Comparison of ENCODE assay signal across 8 mouse cellular contexts in the genomic region with DNA sequence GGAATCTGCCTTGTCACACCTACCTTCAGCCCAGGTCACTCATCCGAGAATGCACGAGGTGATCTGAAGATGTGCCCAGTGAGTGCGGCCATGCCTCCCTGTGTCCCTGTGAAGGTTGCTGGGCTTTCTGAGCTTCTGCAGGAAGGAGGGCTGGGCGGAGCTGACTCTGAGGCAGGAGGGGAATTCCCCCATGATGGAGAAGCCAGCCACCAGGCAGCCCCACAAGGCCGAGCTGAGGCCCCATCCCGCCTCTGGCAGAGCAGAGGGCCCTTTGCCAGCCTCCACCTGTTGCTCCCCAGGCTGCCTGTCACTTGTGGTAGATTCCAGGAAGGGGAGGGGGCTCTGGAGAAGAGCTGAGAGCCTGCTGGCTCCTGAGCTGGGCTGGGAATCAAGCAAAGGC. TPM values are rescaled to one million over a fixed set of nuclear protein-coding genes. Genes with fewer than 3 reads are reported as not detected.
A peak's percentile ranks its signal among the peaks of the same experiment; 100 is the strongest.
DNase-seq lines count a peak whose midpoint lies in the region; ATAC-seq and TF ChIP-seq lines count a peak whose summit lies in the region.

Gene Tnip1, minus strand, starts transcription at position 108 of the 400 bp plus-strand sequence.

- H3K4me3 ChIP-seq in E14TG2a.4 (replicated peaks; ENCODE audit: low read length) = peak within 1 kb of the TSS; percentile 75
- H3K4me3 ChIP-seq in embryonic facial prominence, embryonic 14.5 days (ENCODE audit: low read depth, low read length) = no peak within 1 kb of the TSS
- peak within 1 kb of the TSS; percentile 41 for H3K4me3 ChIP-seq in heart, embryonic 16.5 days (ENCODE audit: low read length)
- H3K4me3 ChIP-seq in thymus, adult 2 months (ENCODE audit: control insufficient read depth, insufficient read depth, low read length) = peak within 1 kb of the TSS; percentile 19

- H3K9ac ChIP-seq in embryonic facial prominence, embryonic 14.5 days (ENCODE audit: low read depth, low read length) = peak within 1 kb of the TSS; percentile 50; the same call in 1 of the 2 replicates
- H3K9ac ChIP-seq in heart, embryonic 16.5 days (ENCODE audit: low read length) = peak within 1 kb of the TSS; percentile 51

- no peak for TF ChIP-seq CTCF in E14TG2a.4 (conservative IDR thresholded peaks at IDR 0.05; ENCODE audit: low read length)
- TF ChIP-seq CTCF in thymus, adult 2 months (IDR thresholded peaks at IDR 0.05; ENCODE audit: borderline replicate concordance, control insufficient read depth, extremely low read depth, insufficient read depth, low read length, poor library complexity) = no peak

- H3K27me3 ChIP-seq in E14TG2a.4 (ENCODE audit: insufficient read depth, low read length) = no peaks in the 10 kb centered on the region
- H3K27me3 ChIP-seq in embryonic facial prominence, embryonic 14.5 days (replicated peaks; ENCODE audit: control insufficient read depth, insufficient read depth, low read length) = no peaks in the 10 kb centered on the region
- no peaks in the 10 kb centered on the region for H3K27me3 ChIP-seq in heart, embryonic 16.5 days (ENCODE audit: control insufficient read depth, insufficient read depth, low read length)
- no peaks in the 10 kb centered on the region for H3K27me3 ChIP-seq in thymus, adult 2 months (ENCODE audit: control insufficient read depth, insufficient read depth, low read length)

- no peaks in the 10 kb centered on the region for H3K9me3 ChIP-seq in E14TG2a.4 (ENCODE audit: low read length)
- H3K9me3 ChIP-seq in embryonic facial prominence, embryonic 14.5 days (ENCODE audit: control insufficient read depth, low read length) = no peaks in the 10 kb centered on the region
- no peaks in the 10 kb centered on the region for H3K9me3 ChIP-seq in heart, embryonic 16.5 days (replicated peaks; ENCODE audit: control insufficient read depth, low read length)

- ATAC-seq in embryonic facial prominence, embryonic 14.5 days (ENCODE audit: low read depth) = peak; percentile 69
- ATAC-seq in heart, embryonic 16.5 days (replicated peaks; ENCODE audit: extremely low read depth, insufficient read depth, low FRiP score) = peak; percentile 40; the same call in 1 of the 2 replicates
- peak; percentile 53 for ATAC-seq in megakaryocyte, adult 5-6 weeks (ENCODE audit: poor library complexity, severe bottlenecking)

- DNase-seq in 3T3-L1 (ENCODE audit: low read depth, low spot score) = peak; percentile 48
- DNase-seq in embryonic facial prominence, embryonic 14.5 days (ENCODE audit: low spot score) = peak; percentile 74
- peak; percentile 28 to 55 for DNase-seq in kidney, postnatal 36 days
- peak; percentile 44 for DNase-seq in thymus, adult 2 months
- no peak for DNase-seq in cerebellum, adult 9-11 months

- peak within 1 kb of the TSS; percentile 39 for H3K4me2 ChIP-seq in embryonic facial prominence, embryonic 14.5 days (ENCODE audit: low read depth, low read length)
- peak within 1 kb of the TSS; percentile 43 for H3K4me2 ChIP-seq in heart, embryonic 16.5 days (ENCODE audit: low read depth, low read length)

- H3K4me1 ChIP-seq in E14TG2a.4 (replicated peaks; ENCODE audit: low read depth, low read length) = peaks cover 72% of the 10 kb centered on the region
- H3K4me1 ChIP-seq in embryonic facial prominence, embryonic 14.5 days (ENCODE audit: control insufficient read depth, insufficient read depth, low read length) = no peaks in the 10 kb centered on the region
- H3K4me1 ChIP-seq in heart, embryonic 16.5 days (ENCODE audit: control insufficient read depth, insufficient read depth, low read length) = peaks cover 30% of the 10 kb centered on the region
- H3K4me1 ChIP-seq in thymus, adult 2 months (replicated peaks; ENCODE audit: control insufficient read depth, insufficient read depth, low read length) = peaks cover 53% of the 10 kb centered on the region

- H3K27ac ChIP-seq in embryonic facial prominence, embryonic 14.5 days (replicated peaks; ENCODE audit: low read depth, low read length) = peak within 1 kb of the TSS; percentile 28; the same call in 1 of the 2 replicates
- H3K27ac ChIP-seq in heart, embryonic 16.5 days (ENCODE audit: low read length) = peak within 1 kb of the TSS; percentile 69
- peak within 1 kb of the TSS; percentile 17; the same call in 1 of the 2 replicates for H3K27ac ChIP-seq in thymus, adult 2 months (ENCODE audit: control insufficient read depth, insufficient read depth, low read length)

- no peak for TF ChIP-seq POLR2A in thymus, adult 2 months (IDR thresholded peaks at IDR 0.05; ENCODE audit: control insufficient read depth, extremely low read depth, insufficient read depth, low read length, poor library complexity)

- 36% methylated on average over 6 of the region's 6 CpGs for WGBS in embryonic facial prominence, embryonic 14.5 days
- WGBS in heart, embryonic 16.5 days = 22% methylated on average over 6 of the region's 6 CpGs
- 24% methylated on average over 6 of the region's 6 CpGs for WGBS in thymus, adult 2 months

- H3K36me3 ChIP-seq in E14TG2a.4 (ENCODE audit: insufficient read depth, low read length) = no peaks in the 10 kb centered on the region
- H3K36me3 ChIP-seq in embryonic facial prominence, embryonic 14.5 days (ENCODE audit: control insufficient read depth, insufficient read depth, low read length) = no peaks in the 10 kb centered on the region
- H3K36me3 ChIP-seq in heart, embryonic 16.5 days (ENCODE audit: control insufficient read depth, insufficient read depth) = no peaks in the 10 kb centered on the region
- H3K36me3 ChIP-seq in thymus, adult 2 months (ENCODE audit: control insufficient read depth, insufficient read depth, low read length) = no peaks in the 10 kb centered on the region

RNA-seq across cellular contexts. Expression of gene Tnip1, which starts in this region (rescaled TPM):
- 20.4 and 21.0 TPM in 2 replicates for polyA plus RNA-seq in embryonic facial prominence, embryonic 14.5 days (2014; fragmentation: Nextera tagmentation; extraction: Ambion mirVana)
- 20.0 and 24.7 TPM in 2 replicates for polyA plus RNA-seq in heart, embryonic 16.5 days (2015; fragmentation: Nextera tagmentation; extraction: Ambion mirVana)
- 28.3 and 32.6 TPM in 2 replicates for total RNA-seq in megakaryocyte, adult 5-6 weeks (2015)
- total RNA-seq in megakaryocyte, adult 5-6 weeks (2017) = 26.7 and 47.2 TPM in 2 replicates
- polyA plus RNA-seq in thymus, adult 2 months (2012; rRNA removed) = 114 and 121 TPM in 2 replicates

Comparison
In these comparisons a context has a peak if more than half of its experiments do, and no peak if none do; other contexts are left out.
1. H3K27ac ChIP-seq: peak in every context shown above with its lines; median percentile 69 in heart, embryonic 16.5 days; 28 in embryonic facial prominence, embryonic 14.5 days; 17 in thymus, adult 2 months.